Mouse (Mus musculus): ENCODE measurements at regions not wholly inside any gene's neighbourhood (a gene's known extent, or its start where the extent isn't known, plus 50 kb on each side); places are given as distances from the start of the nearest gene placed in this dataset.
"Not testable (repeated sequence)": the region's sequence is repeated elsewhere in the genome, so short reads cannot be mapped to it uniquely, and the experiment has no call there.

GRCm38 (mm10) chr10:62055408-62055807 lies 76.5 kb upstream of the Col13a1 start:
- peak in 1 of 2 experiments; percentile 52 for DNase-seq (ENCODE audit: low spot score in 2 of 2)

GRCm38 (mm10) chr10:62049782-62050192 lies 70.9 kb upstream of the Col13a1 start:
- no peak for DNase-seq (ENCODE audit: low spot score in 2 of 2)

- no peak for DNase-seq (ENCODE audit: low spot score in 2 of 2)
These were observed 65.5 kb upstream of the Col13a1 start for GRCm38 (mm10) chr10:62044408-62044807.

- DNase-seq (ENCODE audit: low spot score in 2 of 2) = no peak
These were observed 61.0 kb upstream of the Col13a1 start for GRCm38 (mm10) chr10:62039915-62040314.

- no peak for DNase-seq (ENCODE audit: low spot score in 2 of 2)
These were observed 59.7 kb upstream of the Col13a1 start for GRCm38 (mm10) chr10:62038656-62039055.

- DNase-seq (ENCODE audit: low spot score in 2 of 2) = no peak
These were observed 58.7 kb upstream of the Col13a1 start for GRCm38 (mm10) chr10:62037402-62038199.

- no peak for DNase-seq (ENCODE audit: low spot score in 2 of 2)
These were observed 57.9 kb upstream of the Col13a1 start for GRCm38 (mm10) chr10:62036815-62037214.

- no peak for DNase-seq (ENCODE audit: low spot score in 2 of 2)
These were observed 55.4 kb upstream of the Col13a1 start for GRCm38 (mm10) chr10:62034291-62034690.

- no peak for DNase-seq (ENCODE audit: low spot score in 2 of 2)
These were observed 54.8 kb upstream of the Col13a1 start for GRCm38 (mm10) chr10:62033748-62034147.

GRCm38 (mm10) chr10:62031986-62032385 lies 53.1 kb upstream of the Col13a1 start:
- not testable (repeated sequence) for DNase-seq (ENCODE audit: low spot score in 2 of 2)

GRCm38 (mm10) chr10:62029271-62029670 lies 50.4 kb upstream of the Col13a1 start:
- DNase-seq (ENCODE audit: low spot score in 2 of 2) = no peak
